Mouse (Mus musculus) cerebellum, adult 9-11 months (tissue): ENCODE measurements around the gene Sart3.

Source experiments
- DNase-seq: peaks from one replicate; pipeline ENCODE4 v3.0.0; 2022

Sart3 gene

DNA sequence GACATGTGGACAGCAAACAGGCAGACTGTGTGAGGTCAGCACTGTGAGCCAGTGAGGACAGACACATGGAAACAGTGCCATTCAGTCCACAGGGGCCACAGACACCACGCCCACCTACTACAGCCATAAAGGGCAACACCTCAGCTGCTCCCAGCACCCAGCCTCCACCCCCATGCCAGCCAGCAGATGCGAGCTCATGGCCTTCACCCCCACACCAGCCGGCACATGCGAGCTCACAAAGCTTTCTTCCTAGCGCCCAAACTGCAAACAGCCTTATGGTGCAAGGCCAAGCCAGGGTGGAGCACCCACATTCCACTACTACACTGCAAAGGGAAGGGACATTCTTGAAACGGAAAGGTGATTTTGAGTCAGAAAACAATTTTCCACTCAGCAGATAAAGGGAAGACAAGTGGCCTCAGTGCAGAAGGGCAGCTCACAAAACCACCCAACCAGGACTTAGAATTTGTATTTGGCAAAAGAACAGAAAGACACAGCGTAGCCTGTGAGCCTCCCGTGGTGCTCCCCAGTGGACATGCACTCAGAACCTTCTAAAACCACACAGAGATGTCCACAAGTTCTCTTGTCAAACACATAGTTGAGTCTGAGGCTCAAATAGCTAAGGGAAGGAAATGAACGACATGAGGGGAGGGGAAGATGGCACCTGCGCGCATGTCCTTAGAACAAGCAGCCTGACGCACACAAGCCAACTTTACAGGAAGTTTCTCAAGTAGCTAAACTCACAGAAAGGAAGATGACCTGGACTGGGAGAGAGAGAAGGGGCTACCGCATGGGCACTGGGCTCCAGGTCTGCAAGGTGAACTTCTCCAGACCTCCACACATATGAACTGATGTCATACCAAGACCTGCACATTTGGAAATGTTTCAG, 6.4 kb downstream of the Sart3 start:
- no peak for DNase-seq

DNA sequence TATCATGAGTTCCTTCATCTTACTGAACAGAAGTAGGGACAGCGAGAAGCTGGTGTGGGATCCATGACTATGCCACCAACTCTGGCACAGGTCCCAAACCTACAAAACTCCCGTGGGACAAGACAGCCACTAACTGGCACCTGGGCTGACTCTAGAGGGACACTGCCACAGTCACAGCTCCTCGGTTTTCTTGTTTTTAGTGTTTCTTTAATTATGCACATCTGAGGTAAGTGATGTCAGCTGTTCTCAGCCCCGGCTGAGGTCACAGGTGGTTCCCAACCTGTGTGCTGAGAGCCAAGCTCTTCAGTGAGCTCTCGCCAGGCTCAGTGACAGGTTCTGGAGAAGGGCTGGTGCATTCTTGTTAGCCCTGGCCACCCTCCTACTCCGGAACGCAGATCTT, 7.9 kb downstream of the Sart3 start:
- DNase-seq = no peak

DNA sequence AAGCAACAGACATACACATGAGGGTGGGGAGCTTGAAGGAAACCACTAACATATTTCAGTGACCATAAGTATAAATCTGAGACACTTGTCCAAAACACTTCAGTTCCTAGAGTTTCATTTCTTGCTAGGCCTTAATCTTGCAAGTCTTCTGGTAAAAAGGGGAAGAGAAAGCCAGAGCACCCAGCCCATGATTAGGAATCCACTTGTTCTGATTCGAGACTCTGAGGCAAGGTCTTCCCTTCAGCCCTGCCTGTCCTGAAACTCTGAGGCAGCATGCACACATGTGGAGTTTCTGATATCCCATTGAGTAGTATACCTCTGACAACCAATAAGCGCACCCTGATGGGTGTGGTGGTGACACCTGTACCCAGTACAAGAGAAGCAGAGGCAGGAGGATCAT, 10.7 kb downstream of the Sart3 start:
- DNase-seq = no peak

DNA sequence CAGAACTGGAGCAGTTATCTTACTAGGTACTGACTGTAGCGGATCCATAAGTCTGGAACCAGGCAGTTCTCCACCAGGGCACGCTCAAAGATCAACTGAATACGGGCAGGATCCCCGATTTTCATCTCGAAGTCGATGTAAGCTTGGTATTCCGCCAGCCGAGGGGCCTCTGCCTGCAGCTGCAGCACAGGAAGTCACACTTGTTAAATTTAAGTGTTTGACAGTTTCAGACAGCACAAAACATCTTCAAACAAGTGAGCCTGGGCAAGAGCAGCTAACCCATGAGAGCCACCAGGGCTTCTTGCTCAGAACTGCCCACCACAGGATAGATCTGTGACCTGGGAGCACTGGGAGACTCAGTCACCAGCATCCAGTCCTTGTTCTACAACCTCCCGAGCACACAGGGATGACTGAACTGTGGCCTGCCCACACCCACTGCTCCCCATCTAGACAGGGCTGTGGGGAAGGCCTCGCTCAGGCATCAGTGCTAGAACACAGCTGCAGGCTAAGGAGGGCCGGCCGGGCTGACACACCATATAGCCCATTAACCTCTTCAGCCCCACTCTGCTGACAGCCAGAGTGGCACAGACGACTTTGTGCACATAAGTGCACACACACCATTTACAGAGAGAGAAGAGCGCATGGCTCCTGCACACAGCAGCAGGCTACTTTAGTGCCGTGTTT, 16.8 kb downstream of the Sart3 start:
- no peak for DNase-seq

DNA sequence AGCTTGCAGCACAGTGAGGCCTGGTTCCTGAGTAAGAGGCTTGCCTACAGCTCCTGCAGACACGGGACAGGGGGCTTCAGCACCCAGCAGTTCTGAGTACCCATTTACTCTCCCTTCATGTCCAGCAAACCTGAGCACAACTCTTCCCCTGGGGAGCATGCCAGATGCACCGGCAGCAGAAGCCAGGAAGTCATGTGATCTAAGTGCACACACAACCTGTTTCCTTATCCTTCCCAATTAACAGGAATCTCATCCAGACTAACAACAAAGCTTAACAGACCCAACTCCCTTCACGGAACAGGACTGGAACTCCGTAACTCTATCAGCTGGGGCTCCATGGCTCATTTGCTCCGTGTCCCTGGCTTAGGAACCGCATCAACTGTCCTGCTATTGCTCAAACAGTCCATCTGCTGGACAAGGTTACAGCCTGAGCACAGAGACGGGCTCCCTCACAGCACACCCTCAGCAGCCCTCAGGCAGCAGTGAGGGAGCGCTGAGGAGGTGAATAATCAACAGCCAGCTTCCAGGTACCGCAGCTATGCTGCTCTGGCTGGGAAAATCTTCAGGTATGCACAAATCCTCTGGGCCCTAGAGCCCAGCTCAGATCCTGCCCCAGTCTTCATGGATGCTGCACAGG, 20.7 kb downstream of the Sart3 start:
- DNase-seq = no peak

DNA sequence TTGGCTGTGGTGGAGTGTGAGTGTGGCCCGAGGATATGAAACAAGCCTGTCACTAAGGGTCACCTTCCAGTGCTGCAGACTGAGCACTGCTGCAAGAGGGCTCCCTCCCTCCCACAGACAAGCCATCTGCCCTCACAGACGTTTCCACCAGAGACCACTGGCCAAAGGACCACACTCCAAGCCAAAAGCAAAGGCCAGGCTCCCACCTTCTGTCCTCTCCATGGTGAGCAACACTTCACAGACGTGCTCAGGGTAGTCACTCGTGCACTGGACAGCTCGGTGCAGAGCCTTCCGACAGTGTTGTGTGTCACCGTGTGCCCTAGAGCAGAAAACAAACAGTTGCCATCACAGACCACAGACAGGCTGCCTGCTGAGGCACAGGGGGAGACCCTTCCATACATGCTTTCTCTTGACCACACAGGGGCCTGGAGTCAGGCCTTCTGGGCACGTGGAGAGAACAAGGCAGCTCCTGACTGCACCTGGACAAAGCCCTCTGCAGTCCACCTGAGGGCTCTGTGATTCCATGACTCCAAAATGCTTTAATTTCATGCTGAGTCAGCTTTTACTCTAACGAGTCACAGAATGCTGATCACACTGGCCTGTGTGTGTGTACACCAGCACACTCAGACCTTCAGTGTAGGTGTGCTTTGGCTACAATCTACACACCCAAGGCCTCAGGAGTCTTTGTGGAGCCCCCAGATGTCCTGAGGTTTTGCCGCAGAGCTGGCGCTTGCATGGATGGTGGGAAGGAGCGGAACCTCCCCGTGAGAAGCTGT, 23.6 kb downstream of the Sart3 start:
- peak; percentile 56 for DNase-seq

DNA sequence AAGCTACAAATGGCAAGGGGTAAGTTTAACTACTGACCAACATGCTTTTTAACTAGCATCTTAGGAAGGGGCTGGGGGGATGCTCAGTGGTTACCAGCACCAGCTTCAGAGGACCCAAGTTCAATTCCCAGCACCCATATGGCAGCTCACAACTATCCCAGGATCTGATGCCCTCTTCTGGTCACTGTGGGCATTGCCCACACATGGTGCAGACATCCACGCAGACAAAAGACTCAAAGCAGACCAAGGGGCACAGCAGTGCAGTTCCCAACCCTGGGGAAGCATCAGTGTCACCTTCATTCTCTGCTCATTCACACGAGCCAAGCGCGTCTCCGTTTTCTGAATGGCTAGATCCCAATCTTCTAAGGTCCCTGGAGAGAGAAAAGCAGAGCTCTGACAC, 24.7 kb downstream of the Sart3 start:
- no peak for DNase-seq

DNA sequence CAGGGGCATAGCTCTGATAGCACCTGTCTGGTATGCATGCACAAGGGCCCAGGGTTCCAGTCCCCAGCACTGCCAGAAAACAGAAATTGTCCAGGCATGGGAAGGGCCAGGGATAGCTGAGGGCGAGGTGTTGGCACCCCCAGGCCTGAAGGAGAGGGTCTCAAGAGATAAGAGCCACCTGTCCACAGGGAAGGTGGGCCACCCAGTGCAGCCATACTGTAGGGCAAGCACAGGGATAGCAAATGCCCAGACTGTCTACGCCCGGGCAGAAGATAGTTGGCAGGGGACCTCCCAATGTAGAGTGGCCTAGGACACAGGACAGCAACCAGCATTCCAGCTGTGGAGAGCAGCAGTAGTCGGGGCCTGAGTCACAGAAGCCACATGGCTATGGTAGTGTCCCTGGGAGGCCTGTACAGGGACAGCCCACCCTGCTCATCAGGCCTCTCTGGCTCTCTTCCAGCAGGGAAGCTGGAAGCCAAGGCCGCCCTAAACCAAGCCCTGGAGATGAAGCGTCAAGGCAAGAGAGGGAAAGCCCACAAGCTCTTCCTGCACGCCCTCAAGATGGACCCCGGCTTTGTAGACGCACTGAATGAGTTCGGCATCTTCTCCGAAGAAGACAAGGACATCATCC, 34.6 kb downstream of the Sart3 start:
- DNase-seq = peak; percentile 54

DNA sequence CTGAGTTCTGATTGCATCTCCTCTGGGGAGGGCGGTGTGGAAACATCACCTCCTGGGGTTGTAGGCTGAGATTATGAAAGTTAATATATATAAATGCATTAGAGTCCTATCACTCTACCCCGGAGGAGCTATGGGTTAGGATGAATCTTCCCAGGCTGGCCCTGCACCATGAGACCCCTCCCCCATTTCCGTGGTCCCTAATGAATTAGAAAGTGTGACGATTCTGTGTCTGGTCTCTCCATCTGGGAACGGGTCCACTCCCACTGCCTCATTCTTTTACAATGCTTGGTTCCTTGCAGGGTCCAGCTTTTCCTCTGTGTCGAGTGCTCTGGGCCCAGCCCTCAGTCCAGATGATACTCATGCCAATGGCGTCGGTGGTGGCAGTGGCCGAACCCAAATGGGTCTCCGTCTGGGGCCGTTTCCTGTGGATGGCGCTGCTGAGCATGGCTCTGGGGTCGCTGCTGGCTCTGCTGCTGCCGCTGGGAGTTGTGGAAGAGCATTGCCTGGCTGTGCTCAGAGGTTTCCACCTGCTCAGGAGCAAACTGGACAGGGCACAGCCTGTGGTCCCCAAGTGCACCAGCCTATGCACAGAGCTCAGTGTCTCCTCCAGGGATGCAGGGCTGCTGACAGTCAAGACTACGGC, 35.7 kb downstream of the Sart3 start:
- DNase-seq = peak; percentile 66

DNA sequence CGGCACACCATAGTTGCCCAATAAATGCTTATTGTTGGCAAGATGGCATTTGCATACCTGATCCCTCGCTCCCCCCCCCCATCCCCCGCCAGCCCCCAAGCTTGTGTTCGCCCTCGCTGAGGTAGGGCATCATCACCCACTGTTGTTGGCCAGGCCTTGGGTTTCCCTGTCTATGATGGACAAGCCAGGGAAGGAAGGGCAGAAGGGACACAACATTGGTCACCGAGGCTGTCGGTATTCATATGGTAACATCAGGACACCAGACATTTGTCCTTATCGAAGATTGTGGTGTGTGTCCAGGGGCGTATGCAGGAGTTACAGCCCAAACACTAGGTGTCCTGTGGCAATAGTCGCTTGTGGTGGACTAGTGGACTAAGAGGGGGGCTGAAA, 36.2 kb downstream of the Sart3 start:
- no peak for DNase-seq

DNA sequence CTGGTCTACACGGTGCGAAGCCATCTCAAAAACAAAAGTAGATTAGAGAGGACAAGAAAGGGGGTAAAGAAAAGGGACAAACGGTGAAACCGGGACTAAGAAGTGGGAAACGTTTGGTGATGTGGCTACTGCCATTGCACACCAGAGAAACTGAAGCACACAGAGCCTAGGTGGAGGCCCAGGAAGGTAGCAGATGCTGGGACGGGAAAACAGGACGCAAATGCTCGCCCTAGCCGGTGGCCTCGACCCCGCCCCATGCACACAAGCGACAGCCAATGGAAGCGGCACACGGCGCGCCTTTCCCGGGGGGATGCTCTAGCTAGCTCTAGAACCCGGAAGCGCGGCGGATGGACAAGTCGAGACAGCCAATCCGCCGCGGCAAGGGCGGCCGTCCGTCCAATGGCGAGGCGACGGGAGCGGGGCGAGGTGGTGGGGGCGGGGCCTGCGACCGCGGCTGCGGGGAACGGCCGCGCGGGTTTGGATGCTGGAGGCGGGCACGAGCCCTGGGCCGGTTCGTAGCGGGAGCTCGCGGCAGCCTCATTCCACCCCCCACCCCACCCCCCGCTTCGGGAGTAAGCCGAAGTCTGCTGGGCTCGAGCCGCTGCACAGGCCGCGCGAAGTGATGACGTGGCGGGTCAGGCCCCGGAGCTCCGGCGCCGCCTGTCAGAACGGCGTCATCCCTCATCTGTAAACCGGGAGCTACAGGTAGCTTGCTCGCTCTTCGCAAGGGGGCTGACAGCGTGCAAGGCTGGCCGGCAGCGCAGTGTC, 36.8 kb downstream of the Sart3 start, which contains the start of gene Ficd:
Gene Ficd, plus strand, starts transcription at position 459 of the 768 bp plus-strand sequence.
- peak; percentile 95 for DNase-seq

DNA sequence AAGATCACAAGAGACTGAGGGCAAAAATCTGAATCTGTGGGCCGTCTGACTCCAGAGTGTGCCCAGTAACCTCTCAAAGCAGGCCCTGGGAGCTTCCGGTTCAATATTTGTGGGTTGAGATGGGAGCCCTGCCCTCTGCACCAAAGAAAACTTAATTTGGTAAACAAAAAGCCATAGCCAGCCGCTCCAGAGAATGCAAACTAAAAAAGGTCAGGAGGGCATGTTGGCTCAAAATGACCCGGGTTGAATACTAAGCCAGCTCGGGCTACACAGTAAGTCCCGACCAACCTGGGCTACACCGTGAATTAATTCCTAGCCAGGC, 37.3 kb downstream of the Sart3 start:
- no peak for DNase-seq

DNA sequence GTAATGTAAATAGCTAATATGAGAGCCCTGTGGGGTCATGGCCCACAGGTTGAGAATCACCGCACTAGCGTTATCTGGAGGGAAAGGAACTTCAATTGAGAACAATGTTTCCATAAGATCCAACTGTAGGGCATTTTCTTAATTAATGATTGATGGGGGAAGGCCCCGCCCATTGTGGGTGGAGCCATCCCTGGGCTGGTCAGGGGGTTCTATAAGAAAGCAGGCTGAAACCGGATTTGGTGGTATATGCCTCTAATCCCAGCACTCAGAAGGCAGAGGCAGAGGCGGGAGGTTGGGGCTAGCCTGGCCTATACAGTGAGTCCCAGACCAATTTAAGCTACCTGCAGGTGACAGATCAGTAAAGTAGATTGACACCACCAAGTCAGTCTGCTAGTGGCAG, 37.9 kb downstream of the Sart3 start:
- DNase-seq = peak; percentile 55

DNA sequence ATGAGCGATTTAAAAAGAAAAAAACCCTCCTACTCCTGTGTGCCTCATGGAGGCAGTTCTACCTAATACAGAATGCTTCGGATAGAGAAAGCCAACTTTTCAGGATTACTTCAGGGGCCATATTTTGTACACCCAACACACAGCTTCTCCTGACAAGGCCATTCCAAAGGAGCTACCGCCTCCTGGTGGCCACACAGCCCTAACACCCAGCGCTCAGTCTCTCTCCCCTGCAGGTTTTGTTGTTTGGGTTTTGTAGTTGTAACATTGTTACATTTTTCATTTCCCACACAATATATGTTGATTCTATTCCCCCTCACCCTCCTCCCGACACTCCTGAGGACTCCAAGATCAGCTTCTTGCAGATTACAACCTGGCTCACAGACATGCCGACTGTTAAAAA, 40.1 kb downstream of the Sart3 start:
- DNase-seq = peak; percentile 65

DNA sequence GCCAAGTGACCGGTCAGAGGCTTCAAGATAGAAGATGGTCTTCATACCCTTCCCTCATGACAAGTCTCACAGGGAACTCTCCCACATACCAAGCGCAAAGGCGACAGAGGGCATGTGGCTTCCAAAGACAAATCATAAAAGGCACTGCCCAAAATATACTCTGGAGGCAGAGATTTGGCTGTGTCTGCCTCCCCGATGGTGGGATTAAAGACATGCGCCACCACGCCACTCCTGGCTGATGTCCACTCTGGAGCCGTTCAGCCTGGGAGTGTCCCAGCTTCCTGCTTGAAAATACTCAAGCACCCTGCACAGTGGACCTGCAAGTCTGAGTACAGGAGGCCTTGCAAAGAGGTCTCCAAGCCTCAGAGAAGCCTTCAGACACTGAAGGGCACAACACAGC, 41.1 kb downstream of the Sart3 start:
- DNase-seq = peak; percentile 54

DNA sequence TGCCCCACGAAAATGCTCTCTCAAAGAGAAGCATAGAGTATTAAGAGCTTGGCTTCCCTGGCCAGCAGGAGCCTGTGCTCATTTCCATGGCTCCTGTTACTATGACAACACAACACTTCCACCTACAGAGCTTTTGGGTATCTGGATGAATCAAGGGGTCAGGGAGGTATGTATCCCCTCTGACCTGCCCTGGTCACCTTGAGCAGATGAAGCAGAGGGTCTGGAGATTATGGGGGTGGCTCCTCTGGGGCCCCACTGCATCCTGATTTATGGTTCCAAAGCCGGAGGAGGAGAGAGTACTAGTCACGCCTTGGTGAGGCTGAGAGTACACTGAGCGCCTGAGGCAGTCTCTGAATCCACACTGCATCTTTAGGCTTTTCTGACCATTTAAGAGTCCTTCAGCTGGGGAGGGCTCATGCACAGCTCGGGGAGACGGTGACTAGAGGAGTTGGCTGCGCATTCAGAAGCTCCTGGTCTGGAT, 41.6 kb downstream of the Sart3 start:
- DNase-seq = peak; percentile 50

DNA sequence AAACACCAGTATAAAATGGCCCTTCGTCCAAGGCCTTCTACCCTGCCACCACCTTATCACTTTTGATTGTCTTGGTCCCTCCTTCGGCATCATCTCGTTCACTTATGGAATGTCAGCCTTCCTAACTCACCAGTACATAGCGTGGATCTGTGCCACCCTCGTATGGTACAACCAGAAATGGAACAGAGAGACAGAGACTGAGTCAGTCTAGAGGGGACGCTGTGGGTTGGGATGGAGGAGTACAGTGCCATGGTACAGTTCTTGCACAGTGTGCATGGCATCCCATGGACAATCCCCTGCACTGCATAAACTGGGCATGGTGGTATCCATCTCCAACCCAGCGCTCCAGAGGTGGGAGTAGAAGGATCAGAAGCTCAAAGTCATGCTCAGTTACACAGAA, 43.6 kb downstream of the Sart3 start:
- peak; percentile 55 for DNase-seq

DNA sequence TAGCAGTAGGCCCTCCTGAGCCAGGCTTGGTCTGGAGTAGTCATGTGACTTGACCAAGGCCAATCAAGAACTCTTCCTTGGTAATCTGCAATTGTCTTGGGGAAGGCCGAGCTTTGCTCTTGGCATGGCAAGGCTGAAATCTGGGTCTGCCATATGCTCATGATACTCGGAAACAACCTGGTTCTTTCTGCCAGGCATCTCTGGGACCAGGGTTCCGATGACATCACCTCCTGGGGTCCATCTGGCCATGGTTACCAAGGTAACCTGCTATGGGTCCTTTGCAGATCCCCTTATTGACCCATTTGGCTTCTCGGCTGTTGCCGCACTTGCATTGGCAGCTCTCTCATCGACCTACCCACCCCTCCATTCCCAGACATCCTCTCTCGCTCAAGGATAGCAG, 44.3 kb downstream of the Sart3 start:
- peak; percentile 99 for DNase-seq

DNA sequence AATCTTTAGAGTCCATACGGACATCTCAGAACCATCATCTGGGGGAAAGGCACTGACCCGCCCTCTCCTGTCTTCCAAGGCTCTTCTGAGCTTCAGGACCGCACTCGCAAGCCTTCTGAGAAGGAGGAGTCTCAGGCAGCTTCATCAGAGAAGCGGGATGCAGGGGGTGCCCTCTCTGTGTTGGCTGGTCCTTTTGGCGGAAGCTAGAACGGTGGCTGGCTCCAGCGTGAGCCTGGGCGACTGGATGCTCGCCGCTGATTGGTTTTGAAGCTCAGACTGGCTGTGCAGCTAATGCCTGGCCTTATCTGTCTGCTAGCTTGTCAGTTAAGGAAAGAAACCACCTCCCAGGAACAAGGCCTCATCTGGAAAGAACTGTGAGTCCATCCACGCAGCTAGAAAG, 45.1 kb downstream of the Sart3 start:
- peak; percentile 89 for DNase-seq

DNA sequence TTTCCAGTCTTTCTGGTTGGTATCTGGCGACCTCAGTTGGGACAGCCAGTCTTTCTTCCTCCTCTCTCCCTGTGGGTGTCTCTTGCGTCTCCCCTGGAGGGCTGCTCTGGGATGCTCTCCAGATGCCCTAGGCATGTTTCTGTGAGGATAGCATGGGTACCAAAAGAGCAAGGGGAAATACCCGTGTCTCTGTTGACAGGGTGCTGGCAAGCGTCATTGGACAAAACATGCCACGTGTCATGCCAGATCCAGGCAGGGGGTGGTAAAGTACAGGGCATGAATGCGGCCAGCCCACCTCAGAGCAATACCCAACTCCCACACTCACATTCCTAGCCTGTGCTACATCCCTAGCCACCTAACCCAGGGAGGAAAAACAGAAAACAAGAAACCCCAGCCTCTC, 45.7 kb downstream of the Sart3 start:
- DNase-seq = peak; percentile 81

DNA sequence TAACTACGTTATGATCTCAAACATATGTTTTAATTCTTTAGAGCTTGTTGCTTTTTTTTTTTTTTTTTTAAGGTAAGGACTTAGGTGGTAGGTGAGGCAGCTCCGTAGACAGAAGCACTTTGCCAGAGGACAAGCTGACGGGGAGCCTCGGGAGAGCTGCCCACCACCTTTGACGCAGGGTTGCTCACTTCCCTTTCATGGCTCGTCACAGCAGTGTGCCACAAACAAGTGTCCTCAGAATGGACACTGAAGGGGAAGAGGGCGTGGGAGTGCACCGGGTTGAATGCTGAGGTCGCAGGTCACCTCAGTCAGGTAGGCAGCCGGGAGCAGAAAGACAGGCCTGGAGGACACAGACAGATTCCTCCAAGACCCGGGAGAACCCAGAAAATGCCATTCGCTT, 46.9 kb downstream of the Sart3 start:
- peak; percentile 58 for DNase-seq
